Mouse (Mus musculus): ENCODE measurements around the gene Map4k2. TPM values are rescaled to one million over a fixed set of nuclear protein-coding genes. Genes with fewer than 3 reads are reported as not detected.
A peak's percentile ranks its signal among the peaks of the same experiment; 100 is the strongest.

The Map4k2 gene
- polyA plus RNA-seq, 1 experiment from 2014 or later = 11.3 TPM

DNA sequence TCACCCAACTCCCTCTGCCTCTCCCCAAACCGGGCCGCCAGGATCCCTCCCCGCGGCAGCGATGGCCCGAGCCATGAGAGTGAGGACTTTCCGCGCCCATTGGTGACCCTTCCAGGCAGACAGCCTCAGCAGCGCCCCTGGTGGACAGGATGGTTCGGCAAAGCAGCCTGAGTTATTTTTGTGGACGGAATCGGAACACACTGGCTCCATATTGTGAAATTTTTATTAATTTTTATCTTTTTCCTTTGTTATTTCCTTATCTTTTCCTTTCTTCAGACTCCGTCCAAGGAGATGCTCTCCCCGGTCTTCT is 35.3 kb downstream of the Map4k2 start:
- Histone ChIP-seq H3K27me3 (ENCODE audit: low read depth, poor library complexity, severe bottlenecking) (no peaks in the 10 kb centered on the region), H3K27ac (replicated peaks) (no peak overlapping the region), H3K36me3 (peaks cover 98% of the 10 kb centered on the region), H3K4me3 (no peak overlapping the region), H3K4me1 (peaks cover 31% of the 10 kb centered on the region), H3K9me3 (replicated peaks) (no peaks in the 10 kb centered on the region)
- peak; percentile 54 for DNase-seq (ENCODE audit: low spot score)
- WGBS = 76% methylated on average over 14 of the region's 14 CpGs

DNA sequence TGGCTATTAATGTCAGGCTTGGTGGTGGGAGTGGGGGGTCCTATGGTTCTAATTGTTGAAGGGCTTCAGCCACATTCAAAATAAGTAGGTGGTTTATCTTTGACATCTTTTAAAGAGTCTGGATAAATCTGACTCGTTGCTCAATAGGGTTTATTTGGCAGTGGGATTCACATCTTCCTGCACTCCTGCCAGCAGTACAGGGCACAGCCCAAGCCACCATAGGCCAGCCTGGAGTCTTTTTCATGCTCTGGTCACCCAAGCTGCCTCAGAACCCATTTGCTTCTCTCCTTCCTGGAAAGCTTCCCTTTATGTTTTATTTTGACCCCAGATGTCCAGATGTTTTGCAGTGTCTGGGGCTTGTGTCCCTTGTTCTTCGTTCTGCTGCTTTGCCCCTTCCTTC is 35.7 kb downstream of the Map4k2 start:
- peaks cover 95% of the 10 kb centered on the region for H3K36me3 ChIP-seq
- H3K9me3 ChIP-seq (replicated peaks) = no peaks in the 10 kb centered on the region
- DNase-seq (ENCODE audit: low spot score) = no peak
- no peaks in the 10 kb centered on the region for H3K27me3 ChIP-seq (ENCODE audit: low read depth, poor library complexity, severe bottlenecking)
- no peak overlapping the region for H3K27ac ChIP-seq (replicated peaks)
- WGBS = 89% methylated on average over 2 of the region's 2 CpGs
- H3K4me3 ChIP-seq = no peak overlapping the region
- peaks cover 31% of the 10 kb centered on the region for H3K4me1 ChIP-seq

DNA sequence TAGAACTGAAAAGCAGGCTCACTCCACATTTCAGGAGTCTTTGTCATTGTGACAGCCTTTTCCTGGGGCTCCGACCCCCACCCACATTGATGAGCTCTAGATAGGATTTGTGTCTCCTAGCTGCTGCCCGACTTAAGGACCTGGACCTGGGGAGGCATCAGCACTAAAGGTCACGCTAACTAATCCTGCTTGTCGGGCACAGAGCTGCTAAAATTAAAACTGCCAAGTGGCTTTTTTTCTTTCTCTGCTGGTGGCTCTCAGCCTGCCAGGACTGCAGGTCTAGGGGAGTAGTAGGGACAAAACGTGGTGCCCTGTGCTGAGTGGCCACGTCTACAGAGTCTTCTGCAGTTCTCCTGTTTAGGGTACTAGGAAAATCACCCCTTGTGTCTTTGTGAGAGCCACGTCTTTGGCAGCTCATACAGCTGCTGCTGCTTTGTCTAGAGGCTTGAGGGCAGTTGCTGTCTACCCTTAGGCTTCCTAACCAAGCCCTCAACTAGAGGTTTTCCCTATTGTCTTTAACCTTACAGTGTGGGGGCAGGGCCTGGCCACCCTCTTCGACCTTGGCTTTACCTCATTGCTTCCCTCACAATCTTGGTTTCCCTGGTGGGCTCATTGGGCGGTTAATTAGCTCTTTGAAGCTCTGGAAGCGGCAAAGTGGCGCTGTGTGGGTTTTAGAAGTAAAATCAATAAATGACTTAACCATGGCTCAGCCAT is 36.5 kb downstream of the Map4k2 start:
- Histone ChIP-seq H3K9me3 (replicated peaks) (no peaks in the 10 kb centered on the region), H3K36me3 (peaks cover 87% of the 10 kb centered on the region), H3K4me3 (no peak overlapping the region), H3K27me3 (ENCODE audit: low read depth, poor library complexity, severe bottlenecking) (no peaks in the 10 kb centered on the region), H3K4me1 (peaks cover 32% of the 10 kb centered on the region), H3K27ac (replicated peaks) (no peak overlapping the region; the same call in 1 of the 2 replicates)
- peak; percentile 46 for DNase-seq (ENCODE audit: low spot score)
- 70% methylated on average over 11 of the region's 11 CpGs for WGBS

DNA sequence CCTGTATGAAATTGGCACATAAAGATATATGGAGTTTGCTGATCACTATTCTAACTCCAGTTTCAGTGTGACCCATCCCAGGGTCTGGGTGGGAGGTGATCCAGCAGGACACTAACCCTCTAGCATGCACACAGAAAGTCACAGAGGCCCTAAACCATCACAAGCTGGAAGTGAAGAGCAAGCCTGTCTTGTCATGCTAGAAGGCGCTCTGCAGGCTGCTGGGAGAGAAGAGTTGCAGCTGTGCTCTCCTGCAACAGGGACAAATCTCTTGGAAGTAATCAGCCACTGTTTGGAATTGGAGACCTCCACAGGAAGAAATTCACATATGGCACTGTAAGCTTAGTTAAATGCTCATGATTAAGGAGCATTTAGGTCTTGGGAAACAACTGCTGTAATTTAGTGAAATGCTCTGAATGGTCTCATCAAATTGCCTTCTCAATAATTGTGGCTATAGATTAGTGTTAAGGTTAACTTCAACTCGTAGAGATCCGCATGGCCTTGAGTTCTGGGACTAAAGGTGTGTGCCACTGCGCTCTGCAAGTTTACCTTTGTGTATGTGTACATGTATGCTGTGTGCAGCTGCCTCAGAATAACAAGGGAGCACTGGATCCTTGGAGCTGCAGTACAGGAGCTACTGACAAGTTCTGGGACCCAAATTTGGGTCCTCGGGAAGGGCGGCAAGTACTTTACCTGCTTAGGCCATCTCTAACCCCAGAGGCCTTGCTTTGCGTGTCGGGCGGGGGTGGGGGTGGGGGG is 39.7 kb downstream of the Map4k2 start:
- 92% methylated on average over 9 of the region's 9 CpGs for WGBS
- Histone ChIP-seq H3K4me1 (peaks cover 52% of the 10 kb centered on the region), H3K4me3 (no peak overlapping the region), H3K36me3 (peaks cover 56% of the 10 kb centered on the region), H3K27me3 (ENCODE audit: low read depth, poor library complexity, severe bottlenecking) (no peaks in the 10 kb centered on the region), H3K9me3 (replicated peaks) (no peaks in the 10 kb centered on the region), H3K27ac (replicated peaks) (no peak overlapping the region)
- DNase-seq (ENCODE audit: low spot score) = no peak

DNA sequence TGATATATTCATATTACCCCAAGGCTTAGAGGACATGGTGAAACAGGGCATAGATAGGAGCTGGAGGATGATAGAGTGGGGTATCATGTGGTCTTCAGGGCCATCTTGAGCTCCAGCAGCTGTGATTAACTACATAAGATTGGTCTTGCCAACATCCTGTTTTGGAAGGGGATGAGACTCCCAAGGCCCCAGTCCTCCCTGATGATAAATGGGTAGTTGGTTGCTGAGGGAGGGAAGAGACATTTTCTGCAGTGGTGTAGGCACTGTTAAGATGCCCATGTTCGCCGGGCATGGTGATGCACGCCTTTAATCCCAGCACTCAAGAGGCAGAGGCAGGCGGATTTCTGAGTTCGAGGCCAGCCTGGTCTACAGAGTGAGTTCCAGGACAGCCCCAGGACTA is 40.3 kb downstream of the Map4k2 start:
- no peak overlapping the region for H3K4me3 ChIP-seq
- DNase-seq (ENCODE audit: low spot score) = no peak
- H3K36me3 ChIP-seq = peaks cover 49% of the 10 kb centered on the region
- H3K27ac ChIP-seq (replicated peaks) = no peak overlapping the region
- WGBS = 98% methylated on average over 5 of the region's 5 CpGs
- peaks cover 50% of the 10 kb centered on the region for H3K4me1 ChIP-seq
- no peaks in the 10 kb centered on the region for H3K27me3 ChIP-seq (ENCODE audit: low read depth, poor library complexity, severe bottlenecking)
- H3K9me3 ChIP-seq (replicated peaks) = no peaks in the 10 kb centered on the region

DNA sequence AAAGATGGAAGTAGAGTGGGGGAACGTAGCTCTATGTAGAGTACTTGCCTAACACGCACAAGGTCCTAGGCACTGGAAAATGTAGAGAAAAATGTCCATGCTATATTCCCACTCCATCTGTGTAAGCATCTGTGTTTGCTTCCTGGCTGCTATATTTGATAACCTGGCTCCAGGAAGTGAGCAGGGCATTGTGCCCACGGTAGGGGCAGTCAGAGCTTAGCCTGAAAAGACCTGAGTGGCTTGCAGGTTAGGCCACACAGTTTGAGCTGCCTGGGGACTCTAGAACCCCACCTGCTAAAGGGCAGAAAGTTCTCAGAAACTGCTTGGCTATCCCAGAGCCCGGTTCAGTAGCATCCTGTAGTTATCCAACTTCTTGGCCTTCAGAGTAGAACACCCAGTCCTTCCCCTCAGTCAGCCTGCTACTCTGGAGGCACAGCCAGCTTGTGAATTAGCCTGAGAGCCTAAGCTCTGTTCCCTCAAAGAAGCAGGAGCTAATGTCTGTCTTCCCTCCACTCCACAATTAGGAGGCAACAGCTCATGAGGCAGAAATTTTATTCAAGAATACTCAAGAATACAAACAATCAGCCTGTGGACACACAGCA is 41.5 kb downstream of the Map4k2 start:
- 86% methylated on average over 4 of the region's 4 CpGs for WGBS
- H3K27me3 ChIP-seq (ENCODE audit: low read depth, poor library complexity, severe bottlenecking) = peaks cover 8% of the 10 kb centered on the region; the same call in 1 of the 2 replicates

DNA sequence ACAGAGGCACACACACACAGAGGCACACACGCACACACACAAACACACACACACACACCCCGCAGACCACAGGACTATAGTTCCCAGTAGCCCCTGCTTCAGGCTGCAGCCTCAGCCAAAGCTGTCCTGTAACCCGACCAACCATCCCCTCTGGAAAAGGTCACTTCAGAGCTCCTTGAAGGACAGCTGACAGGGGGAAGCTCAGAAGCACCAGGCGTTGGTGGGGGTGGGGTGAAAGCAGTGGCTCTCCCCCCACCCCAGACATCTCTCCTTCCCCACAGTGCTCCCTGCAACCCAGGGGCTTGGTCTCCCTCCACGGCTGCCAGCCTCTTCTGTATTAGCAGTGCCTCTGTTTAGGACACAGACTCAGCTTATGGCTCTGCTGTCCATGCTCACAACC is 42.5 kb downstream of the Map4k2 start:
- 54% methylated on average over 5 of the region's 5 CpGs for WGBS
- Histone ChIP-seq H3K27ac (replicated peaks) (peak overlapping the region; percentile 6), H3K27me3 (ENCODE audit: low read depth, poor library complexity, severe bottlenecking) (peaks cover 16% of the 10 kb centered on the region), H3K4me3 (peak overlapping the region; percentile 0; the same call in 1 of the 2 replicates), H3K36me3 (peaks cover 27% of the 10 kb centered on the region), H3K4me1 (peaks cover 36% of the 10 kb centered on the region), H3K9me3 (replicated peaks) (no peaks in the 10 kb centered on the region)
- no peak for DNase-seq (ENCODE audit: low spot score)

More for the DNA sequence above, 41.5 kb downstream of the Map4k2 start:
- Histone ChIP-seq H3K27ac (replicated peaks) (no peak overlapping the region), H3K9me3 (replicated peaks) (no peaks in the 10 kb centered on the region), H3K36me3 (peaks cover 37% of the 10 kb centered on the region), H3K4me1 (peaks cover 40% of the 10 kb centered on the region), H3K4me3 (no peak overlapping the region)
- no peak for DNase-seq (ENCODE audit: low spot score)

DNA sequence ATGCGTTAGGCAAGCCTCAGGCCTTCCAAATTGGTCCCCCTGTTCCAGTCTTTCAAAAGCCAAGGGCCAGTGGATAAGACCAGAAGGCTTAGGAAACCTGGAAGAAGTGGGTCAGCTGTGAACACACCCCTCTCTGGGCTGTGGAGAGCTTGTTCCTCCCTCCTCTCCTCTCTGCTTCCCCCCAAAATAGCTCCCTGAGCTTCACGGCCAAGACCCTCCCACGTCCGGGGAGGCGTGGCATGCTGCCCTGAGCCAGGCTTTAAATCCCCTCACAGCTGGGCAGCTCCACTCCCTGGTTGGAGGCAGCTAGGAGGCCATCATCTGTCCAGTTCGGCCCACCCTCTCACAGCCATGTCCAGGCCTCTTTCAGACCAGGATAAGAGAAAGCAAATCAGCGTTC is 43.2 kb downstream of the Map4k2 start, which contains the start of gene Pygm:
Pygm (plus strand) TSS at position 272 of the 400 bp plus-strand sequence.
- peaks cover 20% of the 10 kb centered on the region for H3K36me3 ChIP-seq
- no peak for DNase-seq (ENCODE audit: low spot score)
- H3K4me3 ChIP-seq = peak within 1 kb of the TSS; percentile 0; the same call in 1 of the 2 replicates
- H3K4me1 ChIP-seq = peaks cover 39% of the 10 kb centered on the region
- H3K9me3 ChIP-seq (replicated peaks) = no peaks in the 10 kb centered on the region
- 20% methylated on average over 7 of the region's 7 CpGs for WGBS
- H3K27ac ChIP-seq (replicated peaks) = peak within 1 kb of the TSS; percentile 64
- H3K27me3 ChIP-seq (ENCODE audit: low read depth, poor library complexity, severe bottlenecking) = peaks cover 23% of the 10 kb centered on the region

DNA sequence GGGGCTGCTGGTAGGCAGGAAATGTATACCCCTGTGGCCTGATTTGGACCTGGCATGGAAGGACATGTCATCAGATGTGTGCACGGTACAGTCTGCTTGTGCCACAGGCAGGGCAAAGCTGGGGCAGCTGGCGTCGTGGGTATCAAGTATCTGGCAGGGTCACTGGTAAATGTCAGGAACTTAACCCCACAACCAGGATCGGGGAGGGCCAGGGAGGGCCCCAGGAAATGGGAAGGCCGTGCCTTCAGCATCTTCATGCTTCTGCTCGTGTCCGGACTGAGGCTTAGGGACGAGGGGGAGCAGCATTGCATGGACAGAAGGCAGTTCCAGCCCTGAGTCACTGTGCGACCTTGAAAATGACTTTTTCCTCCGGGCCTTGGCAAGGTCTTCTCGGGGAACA is 44.0 kb downstream of the Map4k2 start:
- DNase-seq (ENCODE audit: low spot score) = no peak
- H3K36me3 ChIP-seq = peaks cover 12% of the 10 kb centered on the region
- peaks cover 47% of the 10 kb centered on the region for H3K4me1 ChIP-seq
- H3K27ac ChIP-seq (replicated peaks) = 0 out of 2 replicates have a peak overlapping the region, but pooled peaks have one; percentile 64
- H3K9me3 ChIP-seq (replicated peaks) = no peaks in the 10 kb centered on the region
- no peak overlapping the region for H3K4me3 ChIP-seq
- H3K27me3 ChIP-seq (ENCODE audit: low read depth, poor library complexity, severe bottlenecking) = peaks cover 31% of the 10 kb centered on the region
- 90% methylated on average over 11 of the region's 11 CpGs for WGBS

DNA sequence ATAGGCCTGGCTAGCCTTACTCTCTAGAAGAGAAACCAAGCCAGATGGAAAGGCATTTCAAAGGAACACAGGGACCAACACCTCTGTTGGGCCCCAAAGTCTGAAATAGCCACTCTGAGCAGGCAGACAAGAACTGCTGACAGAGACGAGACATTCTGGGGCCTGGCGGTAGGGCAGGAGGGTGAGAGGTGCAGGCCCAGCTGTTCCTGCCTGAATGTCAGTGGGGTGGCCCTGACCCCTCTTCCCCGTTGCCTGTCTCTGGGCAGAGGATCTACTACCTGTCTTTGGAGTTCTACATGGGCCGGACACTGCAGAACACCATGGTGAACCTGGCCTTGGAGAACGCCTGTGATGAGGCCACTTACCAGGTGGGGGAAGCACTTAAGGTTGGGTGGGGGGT is 44.5 kb downstream of the Map4k2 start:
- H3K27ac ChIP-seq (replicated peaks) = no peak overlapping the region
- peaks cover 9% of the 10 kb centered on the region for H3K36me3 ChIP-seq
- no peak overlapping the region for H3K4me3 ChIP-seq
- peaks cover 52% of the 10 kb centered on the region for H3K4me1 ChIP-seq
- no peak for DNase-seq (ENCODE audit: low spot score)
- H3K27me3 ChIP-seq (ENCODE audit: low read depth, poor library complexity, severe bottlenecking) = peaks cover 34% of the 10 kb centered on the region
- 81% methylated on average over 5 of the region's 5 CpGs for WGBS
- no peaks in the 10 kb centered on the region for H3K9me3 ChIP-seq (replicated peaks)

DNA sequence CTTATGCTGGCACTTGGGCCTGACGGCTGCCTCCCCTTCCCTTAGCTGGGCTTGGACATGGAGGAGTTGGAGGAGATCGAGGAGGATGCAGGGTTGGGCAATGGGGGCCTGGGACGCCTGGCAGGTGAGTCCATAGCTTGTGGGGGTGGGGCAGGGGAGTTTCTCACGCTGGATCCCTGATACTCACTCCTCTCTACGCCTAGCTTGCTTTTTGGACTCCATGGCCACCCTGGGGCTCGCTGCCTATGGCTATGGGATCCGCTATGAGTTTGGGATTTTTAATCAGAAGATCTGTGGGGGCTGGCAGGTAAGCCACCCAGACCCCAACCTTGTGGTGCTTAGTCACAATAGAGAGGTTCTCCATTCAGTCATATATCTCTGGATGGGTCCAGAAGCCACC is 44.9 kb downstream of the Map4k2 start:
- H3K4me1 ChIP-seq = peaks cover 56% of the 10 kb centered on the region
- H3K36me3 ChIP-seq = peaks cover 5% of the 10 kb centered on the region
- H3K27me3 ChIP-seq (ENCODE audit: low read depth, poor library complexity, severe bottlenecking) = peaks cover 38% of the 10 kb centered on the region
- DNase-seq (ENCODE audit: low spot score) = no peak
- H3K9me3 ChIP-seq (replicated peaks) = no peaks in the 10 kb centered on the region
- H3K27ac ChIP-seq (replicated peaks) = no peak overlapping the region
- WGBS = 91% methylated on average over 7 of the region's 7 CpGs
- no peak overlapping the region for H3K4me3 ChIP-seq

DNA sequence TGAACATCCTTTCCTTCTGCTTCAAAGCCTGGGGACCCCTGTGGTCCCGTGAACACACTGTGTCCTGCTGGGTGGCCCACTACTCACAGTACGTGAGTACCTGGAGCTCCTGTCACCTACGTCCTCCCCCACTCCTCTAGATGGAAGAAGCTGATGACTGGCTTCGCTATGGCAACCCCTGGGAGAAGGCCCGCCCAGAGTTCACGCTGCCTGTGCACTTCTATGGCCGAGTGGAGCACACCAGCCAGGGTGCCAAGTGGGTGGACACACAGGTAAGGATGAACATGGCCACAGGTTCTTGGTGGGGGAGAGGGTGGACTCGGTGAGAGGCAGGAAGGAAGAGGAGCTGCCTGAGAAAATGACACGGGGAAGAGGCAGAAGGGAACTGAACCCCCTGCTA is 45.3 kb downstream of the Map4k2 start:
- DNase-seq (ENCODE audit: low spot score) = no peak
- Histone ChIP-seq H3K4me1 (peaks cover 56% of the 10 kb centered on the region), H3K9me3 (replicated peaks) (no peaks in the 10 kb centered on the region), H3K4me3 (no peak overlapping the region), H3K36me3 (peaks cover 1% of the 10 kb centered on the region; the same call in 1 of the 2 replicates), H3K27ac (replicated peaks) (no peak overlapping the region), H3K27me3 (ENCODE audit: low read depth, poor library complexity, severe bottlenecking) (peaks cover 39% of the 10 kb centered on the region)
- WGBS = 63% methylated on average over 9 of the region's 9 CpGs

DNA sequence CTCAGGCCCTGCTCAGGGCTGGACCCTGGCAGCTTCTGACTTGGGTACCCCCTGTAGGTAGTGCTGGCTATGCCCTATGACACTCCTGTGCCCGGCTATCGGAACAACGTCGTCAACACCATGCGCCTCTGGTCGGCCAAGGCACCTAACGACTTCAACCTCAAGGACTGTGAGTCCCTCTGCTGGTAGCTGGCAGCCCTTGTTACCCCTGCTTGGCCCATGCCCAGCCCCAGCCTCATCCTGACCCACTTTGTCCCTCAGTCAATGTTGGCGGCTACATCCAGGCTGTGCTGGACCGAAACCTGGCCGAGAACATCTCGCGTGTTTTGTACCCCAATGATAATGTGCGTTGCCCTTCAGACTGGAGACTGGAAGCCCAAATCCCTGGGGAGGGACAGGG is 47.1 kb downstream of the Map4k2 start:
- Histone ChIP-seq H3K36me3 (0 out of 2 replicates have a peak, but pooled peaks cover 4% of the 10 kb centered on the region), H3K9me3 (replicated peaks) (no peaks in the 10 kb centered on the region), H3K4me3 (no peak overlapping the region), H3K27me3 (ENCODE audit: low read depth, poor library complexity, severe bottlenecking) (peaks cover 39% of the 10 kb centered on the region), H3K4me1 (peaks cover 51% of the 10 kb centered on the region), H3K27ac (replicated peaks) (no peak overlapping the region)
- WGBS = 81% methylated on average over 13 of the region's 13 CpGs
- DNase-seq (ENCODE audit: low spot score) = no peak

All from midbrain, embryonic 10.5 days (tissue).